Mouse (Mus musculus): ENCODE results near the gene Mapk3. TPM values are rescaled to one million over a fixed set of nuclear protein-coding genes. Genes with fewer than 3 reads are reported as not detected.
A peak's percentile ranks its signal among the peaks of the same experiment; 100 is the strongest.

The Mapk3 gene
- polyA plus RNA-seq, 1 experiment from 2014 or later, result 73.2 TPM

DNA sequence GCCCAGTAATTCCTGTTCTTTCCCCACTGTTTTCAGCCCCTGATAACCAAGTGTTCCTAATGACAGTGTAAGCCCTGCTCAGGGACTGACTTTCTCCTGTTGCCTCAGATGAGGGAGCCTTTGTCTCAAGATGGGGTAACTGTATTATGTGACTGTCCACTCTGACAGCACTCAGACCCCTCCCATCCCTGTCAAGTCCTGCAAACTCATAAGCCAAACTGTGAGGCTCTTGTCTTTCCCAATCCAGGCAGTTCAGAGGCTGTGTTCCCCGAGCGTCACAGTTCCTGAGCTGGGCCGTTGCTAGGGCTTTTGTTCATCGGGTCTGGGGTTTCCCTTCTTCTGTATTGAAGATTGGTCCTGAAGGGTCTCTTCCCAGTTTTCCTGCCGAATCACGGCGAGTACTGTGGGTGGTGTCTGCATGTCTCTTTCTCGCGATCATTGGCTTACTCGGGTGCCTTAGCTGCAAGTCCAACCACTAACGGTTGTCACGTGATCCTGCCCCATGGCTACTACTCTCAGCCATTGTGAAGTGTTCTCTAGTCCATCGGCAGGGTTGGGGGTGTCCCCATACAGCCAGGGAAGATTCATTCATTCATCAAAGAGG is 19.2 kb upstream of the Mapk3 start:
- H3K9me3 ChIP-seq (replicated peaks), result no peaks in the 10 kb centered on the region
- no peak overlapping the region for H3K27ac ChIP-seq
- H3K4me1 ChIP-seq, result peaks cover 4% of the 10 kb centered on the region; the same call in 1 of the 2 replicates
- WGBS, result 85% methylated on average over 13 of the region's 13 CpGs
- H3K27me3 ChIP-seq, result no peaks in the 10 kb centered on the region
- no peak overlapping the region for H3K9ac ChIP-seq
- H3K36me3 ChIP-seq, result no peaks in the 10 kb centered on the region
- no peak overlapping the region for H3K4me3 ChIP-seq (replicated peaks)
- ATAC-seq (replicated peaks; ENCODE audit: low FRiP score), result no peak
- H3K4me2 ChIP-seq, result no peak overlapping the region

DNA sequence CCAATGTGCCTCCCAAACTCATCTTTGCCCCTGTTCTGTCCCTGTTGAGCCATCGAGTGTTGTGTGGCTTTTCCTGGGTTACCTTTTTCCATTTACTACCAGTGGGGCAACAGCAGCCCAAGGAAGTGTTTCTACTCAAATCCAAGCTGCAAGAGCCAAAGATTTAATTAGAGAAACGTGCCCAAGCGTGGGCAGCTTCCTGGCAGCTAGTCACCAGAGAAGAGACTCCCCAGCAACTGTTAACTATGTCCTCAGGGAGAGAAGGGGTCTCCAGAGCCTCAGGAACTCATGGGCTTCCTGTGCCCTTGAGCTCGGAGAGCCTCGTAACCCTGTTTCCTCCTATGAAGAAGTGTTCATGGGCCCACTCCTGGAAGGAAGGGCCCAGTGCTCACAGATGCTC is 18.4 kb upstream of the Mapk3 start:
- no peaks in the 10 kb centered on the region for H3K36me3 ChIP-seq
- no peak overlapping the region for H3K4me2 ChIP-seq
- no peaks in the 10 kb centered on the region for H3K27me3 ChIP-seq
- no peak overlapping the region for H3K4me3 ChIP-seq (replicated peaks)
- no peaks in the 10 kb centered on the region for H3K9me3 ChIP-seq (replicated peaks)
- H3K4me1 ChIP-seq, result peaks cover 4% of the 10 kb centered on the region; the same call in 1 of the 2 replicates
- WGBS, result 69% methylated on average over 5 of the region's 5 CpGs
- no peak for ATAC-seq (replicated peaks; ENCODE audit: low FRiP score)
- H3K9ac ChIP-seq, result no peak overlapping the region
- H3K27ac ChIP-seq, result no peak overlapping the region

DNA sequence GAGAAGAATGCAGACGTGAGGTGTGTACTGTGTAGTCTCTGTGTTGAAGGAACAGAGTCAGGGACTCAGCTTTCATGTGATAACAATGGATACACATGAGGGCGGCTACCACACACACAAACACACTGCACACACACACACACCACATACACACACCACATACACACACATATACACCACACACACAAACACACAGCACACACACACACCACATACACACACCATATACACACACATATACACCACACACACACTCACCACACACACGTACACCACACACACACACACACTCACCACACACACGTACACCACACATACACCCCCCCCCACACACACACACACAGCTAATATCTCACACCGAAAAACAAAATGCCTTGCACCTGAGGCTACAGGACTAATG is 17.9 kb upstream of the Mapk3 start:
- Histone ChIP-seq H3K36me3 (no peaks in the 10 kb centered on the region), H3K4me1 (peaks cover 4% of the 10 kb centered on the region; the same call in 1 of the 2 replicates), H3K4me3 (replicated peaks) (no peak overlapping the region), H3K9me3 (replicated peaks) (no peaks in the 10 kb centered on the region), H3K27me3 (no peaks in the 10 kb centered on the region), H3K27ac (no peak overlapping the region), H3K9ac (no peak overlapping the region), H3K4me2 (no peak overlapping the region)
- no peak for ATAC-seq (replicated peaks; ENCODE audit: low FRiP score)
- WGBS, result 81% methylated on average over 5 of the region's 5 CpGs

DNA sequence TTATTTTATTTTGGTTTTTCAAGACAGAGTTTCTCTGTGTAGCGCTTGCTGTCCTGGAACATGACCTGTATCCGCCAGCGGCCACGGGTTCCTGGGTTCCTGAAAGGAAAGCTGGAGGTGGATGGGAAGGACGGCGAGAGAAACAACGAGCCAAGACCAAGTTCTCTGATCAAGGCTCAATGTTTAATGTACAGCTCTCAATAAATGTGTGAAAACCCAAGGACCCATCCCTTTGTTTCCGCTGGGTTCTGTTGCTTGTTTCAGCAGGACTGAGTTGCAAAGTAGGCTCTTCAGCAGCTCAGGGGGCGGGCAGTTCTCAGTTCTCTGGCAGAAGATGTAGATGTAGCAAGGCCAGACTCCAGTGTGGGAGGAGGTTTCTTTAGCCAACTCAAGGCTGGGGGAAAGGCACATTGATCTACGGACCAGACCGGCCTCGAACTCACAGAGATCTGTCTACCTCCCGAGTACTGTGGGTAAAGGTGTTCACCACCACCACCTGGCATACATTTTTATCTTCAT is 17.4 kb upstream of the Mapk3 start:
- no peaks in the 10 kb centered on the region for H3K36me3 ChIP-seq
- H3K9me3 ChIP-seq (replicated peaks), result no peaks in the 10 kb centered on the region
- WGBS, result 88% methylated on average over 13 of the region's 13 CpGs
- H3K4me1 ChIP-seq, result peaks cover 4% of the 10 kb centered on the region; the same call in 1 of the 2 replicates
- H3K27me3 ChIP-seq, result no peaks in the 10 kb centered on the region
- no peak for ATAC-seq (replicated peaks; ENCODE audit: low FRiP score)
- H3K4me2 ChIP-seq, result no peak overlapping the region
- no peak overlapping the region for H3K27ac ChIP-seq
- no peak overlapping the region for H3K4me3 ChIP-seq (replicated peaks)
- no peak overlapping the region for H3K9ac ChIP-seq

DNA sequence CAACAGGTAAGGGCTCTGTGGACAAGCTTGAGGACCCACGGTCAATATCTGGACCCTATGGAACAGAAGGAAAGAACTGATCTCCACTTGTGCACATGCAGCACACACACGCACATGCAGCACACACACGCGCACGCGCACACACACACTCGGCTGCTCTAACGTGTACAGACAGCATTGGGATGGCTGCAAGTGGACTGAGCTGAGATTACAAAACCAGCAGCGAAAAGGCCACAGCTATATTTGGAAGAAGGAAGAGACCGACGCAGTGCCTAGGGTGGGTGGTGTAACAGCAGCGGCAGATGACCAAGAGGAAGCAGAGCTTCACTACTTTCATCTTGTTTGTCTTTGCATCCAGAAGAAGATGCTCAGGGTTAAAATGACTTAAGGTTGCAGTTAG is 13.3 kb upstream of the Mapk3 start:
- H3K27me3 ChIP-seq, result no peaks in the 10 kb centered on the region
- H3K9ac ChIP-seq, result no peak overlapping the region
- no peak for ATAC-seq (replicated peaks; ENCODE audit: low FRiP score)
- no peak overlapping the region for H3K4me3 ChIP-seq (replicated peaks)
- H3K36me3 ChIP-seq, result no peaks in the 10 kb centered on the region
- no peaks in the 10 kb centered on the region for H3K9me3 ChIP-seq (replicated peaks)
- H3K27ac ChIP-seq, result no peak overlapping the region
- 88% methylated on average over 12 of the region's 12 CpGs for WGBS
- no peaks in the 10 kb centered on the region for H3K4me1 ChIP-seq
- H3K4me2 ChIP-seq, result no peak overlapping the region

DNA sequence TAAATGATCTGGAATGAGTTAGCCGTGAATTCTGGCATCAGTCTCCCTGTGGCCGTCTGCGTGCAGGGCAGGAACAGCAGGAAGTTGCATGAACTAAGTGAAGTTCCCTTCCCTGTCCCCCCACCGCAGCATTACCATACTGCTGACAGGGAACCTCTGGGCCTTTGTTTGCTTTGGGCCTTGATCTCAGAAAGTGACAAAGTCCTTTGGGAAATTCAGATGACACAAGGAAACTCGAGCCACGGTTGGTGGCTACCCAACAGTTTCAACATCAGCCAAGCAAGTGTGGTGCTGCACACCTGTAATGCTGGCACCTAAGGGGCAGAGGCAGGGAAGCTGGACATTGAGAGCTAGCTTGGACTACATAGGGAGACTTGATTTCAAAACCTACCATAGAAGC is 12.6 kb upstream of the Mapk3 start:
- ATAC-seq (replicated peaks; ENCODE audit: low FRiP score), result no peak
- Histone ChIP-seq H3K27me3 (no peaks in the 10 kb centered on the region), H3K9me3 (replicated peaks) (no peaks in the 10 kb centered on the region), H3K9ac (no peak overlapping the region), H3K27ac (no peak overlapping the region), H3K36me3 (no peaks in the 10 kb centered on the region), H3K4me1 (no peaks in the 10 kb centered on the region), H3K4me3 (replicated peaks) (no peak overlapping the region), H3K4me2 (no peak overlapping the region)
- WGBS, result 34% methylated on average over 6 of the region's 6 CpGs

DNA sequence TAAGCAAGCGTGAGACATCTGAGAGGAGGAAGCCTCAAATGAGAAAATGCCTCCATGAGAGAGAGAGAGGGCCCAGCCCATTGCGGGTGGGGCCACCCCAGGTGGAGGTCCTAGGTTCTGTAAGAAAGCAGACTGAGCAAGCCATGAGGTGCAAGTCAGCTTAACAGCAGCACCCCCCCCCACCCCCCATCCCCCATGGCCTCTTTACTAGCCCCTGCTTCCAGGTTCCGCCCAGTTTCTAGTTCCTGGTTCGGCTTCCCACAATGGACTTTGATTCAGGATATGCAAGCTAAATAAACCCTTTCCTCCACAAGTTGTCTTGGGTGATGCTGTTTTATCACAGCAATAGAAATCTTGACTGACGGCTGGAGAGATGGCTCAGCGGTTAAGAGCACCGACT is 10.6 kb upstream of the Mapk3 start:
- no peak overlapping the region for H3K4me3 ChIP-seq (replicated peaks)
- no peak overlapping the region for H3K27ac ChIP-seq
- no peak overlapping the region for H3K9ac ChIP-seq
- ATAC-seq (replicated peaks; ENCODE audit: low FRiP score), result no peak
- no peaks in the 10 kb centered on the region for H3K4me1 ChIP-seq
- no peaks in the 10 kb centered on the region for H3K9me3 ChIP-seq (replicated peaks)
- no peak overlapping the region for H3K4me2 ChIP-seq
- H3K36me3 ChIP-seq, result no peaks in the 10 kb centered on the region
- no peaks in the 10 kb centered on the region for H3K27me3 ChIP-seq
- WGBS, result 73% methylated on average over 7 of the region's 7 CpGs

DNA sequence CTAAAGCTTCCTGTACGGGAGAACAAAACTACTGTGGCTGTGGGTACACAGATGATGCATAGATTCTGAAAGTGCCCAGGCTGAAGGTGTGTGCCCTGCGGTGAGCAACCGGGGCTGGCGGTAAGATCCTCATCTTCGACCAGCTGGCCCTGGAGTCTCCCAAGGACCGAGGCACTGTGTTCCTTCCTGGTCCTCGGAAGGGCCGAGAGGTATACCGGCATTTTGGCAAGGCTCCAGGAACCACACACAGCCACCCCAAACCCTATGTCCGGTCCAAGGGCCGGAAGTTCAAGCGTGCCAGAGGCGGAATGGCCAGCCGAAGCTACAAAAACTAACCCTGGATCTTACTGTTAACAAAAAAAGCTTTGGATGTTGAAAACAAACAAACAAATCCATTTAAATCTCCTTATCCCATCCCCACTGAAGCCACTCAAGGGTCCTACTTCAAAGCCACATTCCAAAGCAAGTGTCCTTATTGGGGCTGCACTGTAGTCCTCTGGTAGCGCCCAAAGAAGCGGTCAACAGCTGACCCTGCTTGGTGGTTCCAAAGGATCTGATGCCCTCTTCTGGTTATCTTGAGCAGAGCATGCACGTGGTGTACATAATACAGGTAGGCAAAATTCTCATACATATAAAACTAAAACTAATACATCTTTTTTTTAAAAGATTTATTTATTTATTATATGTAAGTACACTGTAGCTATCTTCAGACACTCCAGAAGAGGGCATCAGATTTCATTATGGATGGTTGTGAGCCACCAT is 9.6 kb upstream of the Mapk3 start:
- H3K9me3 ChIP-seq (replicated peaks), result no peaks in the 10 kb centered on the region
- peaks cover 5% of the 10 kb centered on the region for H3K4me1 ChIP-seq
- no peak for ATAC-seq (replicated peaks; ENCODE audit: low FRiP score)
- no peaks in the 10 kb centered on the region for H3K27me3 ChIP-seq
- no peaks in the 10 kb centered on the region for H3K36me3 ChIP-seq
- H3K4me2 ChIP-seq, result no peak overlapping the region
- no peak overlapping the region for H3K27ac ChIP-seq
- 93% methylated on average over 17 of the region's 17 CpGs for WGBS
- H3K4me3 ChIP-seq (replicated peaks), result no peak overlapping the region
- H3K9ac ChIP-seq, result no peak overlapping the region

DNA sequence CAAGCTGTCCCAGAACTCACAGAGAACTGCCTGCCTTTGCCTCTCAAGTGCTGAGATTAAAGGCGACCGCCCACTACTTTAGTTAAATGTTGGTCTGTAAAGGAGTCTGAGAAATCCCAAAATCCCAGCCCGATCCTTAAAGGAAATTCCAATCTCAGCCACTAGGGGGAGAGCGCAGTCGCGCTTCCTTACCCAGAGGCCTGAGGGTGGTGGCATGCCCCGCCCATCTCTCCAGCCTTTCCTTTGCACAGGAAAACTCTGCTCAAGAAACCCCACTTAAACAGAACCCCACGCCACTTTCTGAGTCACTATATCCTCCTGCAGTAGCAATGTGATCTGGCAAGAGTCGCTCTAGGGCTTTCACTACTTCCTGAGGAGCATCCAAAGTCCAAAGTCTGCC is 4.5 kb upstream of the Mapk3 start:
- Histone ChIP-seq H3K9ac (no peak overlapping the region), H3K9me3 (replicated peaks) (no peaks in the 10 kb centered on the region), H3K27ac (peak overlapping the region; percentile 54), H3K4me1 (peaks cover 14% of the 10 kb centered on the region), H3K4me2 (peak overlapping the region; percentile 31; the same call in 1 of the 2 replicates), H3K36me3 (no peaks in the 10 kb centered on the region), H3K4me3 (replicated peaks) (no peak overlapping the region), H3K27me3 (no peaks in the 10 kb centered on the region)
- ATAC-seq (replicated peaks; ENCODE audit: low FRiP score), result peak; percentile 57
- WGBS, result 2% methylated on average over 9 of the region's 9 CpGs

DNA sequence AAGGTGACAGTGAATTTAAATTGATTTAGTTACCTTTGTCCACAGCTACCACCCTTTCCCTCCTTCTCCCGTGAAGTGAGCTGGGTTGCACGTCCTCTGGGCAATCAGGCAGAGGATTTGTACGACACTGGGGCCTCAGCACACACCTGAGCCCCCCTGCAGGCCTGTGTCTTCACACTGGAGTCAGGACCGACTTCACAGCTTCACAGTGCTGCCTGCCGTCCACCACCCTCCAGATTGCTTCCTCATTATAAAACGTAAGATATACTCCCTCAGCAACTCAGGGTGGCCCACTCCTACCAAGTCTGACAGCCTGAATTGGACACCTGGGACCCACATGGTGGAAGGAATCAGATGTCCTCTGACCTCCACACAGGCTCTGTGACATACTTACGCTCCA is 862 bp upstream of the Mapk3 start:
- 62% methylated on average over 7 of the region's 7 CpGs for WGBS
- Histone ChIP-seq H3K9me3 (replicated peaks) (no peaks in the 10 kb centered on the region), H3K27me3 (no peaks in the 10 kb centered on the region), H3K36me3 (peaks cover 18% of the 10 kb centered on the region), H3K4me3 (replicated peaks) (no peak overlapping the region), H3K27ac (no peak overlapping the region; the same call in 1 of the 2 replicates), H3K4me2 (no peak overlapping the region), H3K4me1 (peaks cover 42% of the 10 kb centered on the region), H3K9ac (no peak overlapping the region)
- no peak for ATAC-seq (replicated peaks; ENCODE audit: low FRiP score)

DNA sequence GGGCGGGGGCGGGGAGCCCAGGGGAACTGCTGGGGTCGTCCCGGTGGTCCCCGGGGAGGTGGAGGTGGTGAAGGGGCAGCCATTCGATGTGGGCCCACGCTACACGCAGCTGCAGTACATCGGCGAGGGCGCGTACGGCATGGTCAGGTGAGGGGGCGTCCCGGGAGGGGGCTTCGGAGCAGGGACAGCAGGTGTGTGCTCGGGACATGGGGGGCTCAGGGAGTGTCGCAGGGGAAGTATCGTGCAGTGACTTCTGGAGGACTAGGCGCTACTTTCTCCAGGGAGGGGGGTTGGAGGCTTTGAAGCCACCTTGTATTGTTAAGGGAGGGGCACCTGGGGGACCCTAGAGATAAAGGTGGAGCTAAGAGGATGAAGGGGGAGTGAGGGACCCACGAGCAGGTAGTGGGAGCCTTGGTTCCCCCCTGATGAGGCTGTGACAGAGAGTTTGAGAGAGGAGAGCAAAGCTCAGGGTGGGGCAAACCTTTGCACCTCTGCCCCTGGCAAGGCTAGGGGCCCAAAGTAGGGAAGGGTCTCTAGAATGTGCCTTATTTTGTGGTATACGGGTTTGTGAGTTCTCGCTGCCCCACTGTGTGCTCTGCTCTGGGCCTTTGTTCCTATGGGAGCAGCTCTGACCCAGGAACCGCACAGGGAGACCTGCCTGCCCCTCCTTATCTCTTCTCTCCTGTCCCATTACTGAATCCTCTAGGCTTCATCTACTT is 430 bp downstream of the Mapk3 start:
- Histone ChIP-seq H3K27me3 (no peaks in the 10 kb centered on the region), H3K9ac (peak overlapping the region; percentile 94), H3K4me1 (peaks cover 37% of the 10 kb centered on the region), H3K4me2 (peak overlapping the region; percentile 90), H3K9me3 (replicated peaks) (no peaks in the 10 kb centered on the region), H3K36me3 (peaks cover 31% of the 10 kb centered on the region), H3K27ac (peak overlapping the region; percentile 96), H3K4me3 (replicated peaks) (peak overlapping the region; percentile 89)
- ATAC-seq (replicated peaks; ENCODE audit: low FRiP score), result peak; percentile 41
- WGBS, result 0% methylated on average over 24 of the region's 24 CpGs

DNA sequence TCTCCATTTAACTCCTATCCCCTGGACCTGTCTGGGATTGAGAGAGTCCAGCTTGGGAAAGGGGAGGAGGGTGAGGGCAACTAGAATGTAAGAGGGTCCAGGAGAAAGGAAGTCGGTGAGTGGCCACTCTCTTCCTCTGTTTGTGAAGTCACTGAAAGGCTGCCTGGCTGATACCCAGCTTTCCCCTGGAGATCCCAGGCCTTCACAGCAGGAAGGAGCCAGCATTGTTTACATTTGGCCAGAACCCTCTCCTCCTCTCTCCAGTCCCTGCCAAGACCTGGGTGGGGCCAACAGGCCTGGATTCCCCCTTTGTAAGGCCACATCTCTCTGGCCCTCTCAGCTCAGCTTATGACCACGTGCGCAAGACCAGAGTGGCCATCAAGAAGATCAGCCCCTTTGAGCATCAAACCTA is 996 bp downstream of the Mapk3 start:
- peak overlapping the region; percentile 94 for H3K9ac ChIP-seq
- ATAC-seq (replicated peaks; ENCODE audit: low FRiP score), result peak; percentile 71
- peaks cover 32% of the 10 kb centered on the region for H3K4me1 ChIP-seq
- WGBS, result 14% methylated on average over 3 of the region's 3 CpGs
- peak overlapping the region; percentile 96 for H3K27ac ChIP-seq
- no peaks in the 10 kb centered on the region for H3K27me3 ChIP-seq
- peak overlapping the region; percentile 89 for H3K4me3 ChIP-seq (replicated peaks)
- no peaks in the 10 kb centered on the region for H3K9me3 ChIP-seq (replicated peaks)
- peak overlapping the region; percentile 90 for H3K4me2 ChIP-seq
- H3K36me3 ChIP-seq, result peaks cover 37% of the 10 kb centered on the region

All from kidney, embryonic 15.5 days (tissue).